Mouse (Mus musculus): ENCODE measurements around the gene Pgm1.

GRCm38 (mm10) chr4:100012361-100013035 lies 83.3 kb downstream of the Pgm1 start:
- TF ChIP-seq CTCF (IDR thresholded peaks at IDR 0.05; ENCODE audit: low read depth) (no peak), EP300 (optimal IDR thresholded peaks at IDR 0.05) (no peak)

All from stomach, postnatal 0 days (tissue).